Mouse (Mus musculus): ENCODE data around the gene Prkn.
A peak's percentile ranks its signal among the peaks of the same experiment; 100 is the strongest.

Prkn gene

GRCm38 (mm10) chr17:11837121-11837520 lies 996.9 kb downstream of the Prkn start:
- DNase-seq (ENCODE audit: low read depth, low spot score): no peak

GRCm38 (mm10) chr17:11844436-11844835 lies 1004.3 kb downstream of the Prkn start:
- no peak for DNase-seq (ENCODE audit: low read depth, low spot score)

GRCm38 (mm10) chr17:11844989-11845388 lies 1004.8 kb downstream of the Prkn start:
- no peak for DNase-seq (ENCODE audit: low read depth, low spot score)

- no peak for DNase-seq (ENCODE audit: low read depth, low spot score)
Observed at GRCm38 (mm10) chr17:11845506-11845905, 1005.3 kb downstream of the Prkn start.

- no peak for DNase-seq (ENCODE audit: low read depth, low spot score)
Observed at GRCm38 (mm10) chr17:11854571-11854970, 1014.4 kb downstream of the Prkn start.

- no peak for DNase-seq (ENCODE audit: low read depth, low spot score)
Observed at GRCm38 (mm10) chr17:11858772-11859405, 1018.7 kb downstream of the Prkn start.

GRCm38 (mm10) chr17:11861178-11861577 lies 1021.0 kb downstream of the Prkn start:
- no peak for DNase-seq (ENCODE audit: low read depth, low spot score)

- DNase-seq (ENCODE audit: low read depth, low spot score): no peak
Observed at GRCm38 (mm10) chr17:11862360-11862759, 1022.2 kb downstream of the Prkn start.

- DNase-seq (ENCODE audit: low read depth, low spot score): no peak
Observed at GRCm38 (mm10) chr17:11863017-11863416, 1022.8 kb downstream of the Prkn start.

GRCm38 (mm10) chr17:11866231-11866630 lies 1026.0 kb downstream of the Prkn start:
- DNase-seq (ENCODE audit: low read depth, low spot score): no peak

- no peak for DNase-seq (ENCODE audit: low read depth, low spot score)
Observed at GRCm38 (mm10) chr17:11867334-11868095, 1027.3 kb downstream of the Prkn start.

GRCm38 (mm10) chr17:11870546-11870945 lies 1030.4 kb downstream of the Prkn start:
- DNase-seq (ENCODE audit: low read depth, low spot score): no peak

GRCm38 (mm10) chr17:11876240-11876639 lies 1036.1 kb downstream of the Prkn start:
- DNase-seq (ENCODE audit: low read depth, low spot score): no peak

GRCm38 (mm10) chr17:11881110-11881820 lies 1041.1 kb downstream of the Prkn start:
- DNase-seq (ENCODE audit: low read depth, low spot score): no peak

GRCm38 (mm10) chr17:11885601-11886000 lies 1045.4 kb downstream of the Prkn start:
- no peak for DNase-seq (ENCODE audit: low read depth, low spot score)

GRCm38 (mm10) chr17:11886963-11887362 lies 1046.8 kb downstream of the Prkn start:
- DNase-seq (ENCODE audit: low read depth, low spot score): no peak

- no peak for DNase-seq (ENCODE audit: low read depth, low spot score)
Observed at GRCm38 (mm10) chr17:11887591-11888205, 1047.5 kb downstream of the Prkn start.

GRCm38 (mm10) chr17:11888806-11889205 lies 1048.6 kb downstream of the Prkn start:
- DNase-seq (ENCODE audit: low read depth, low spot score): no peak

GRCm38 (mm10) chr17:11900300-11900699 lies 1060.1 kb downstream of the Prkn start:
- DNase-seq (ENCODE audit: low read depth, low spot score): no peak

- no peak for DNase-seq (ENCODE audit: low read depth, low spot score)
Observed at GRCm38 (mm10) chr17:11901731-11902130, 1061.5 kb downstream of the Prkn start.

- peak; percentile 23 for DNase-seq (ENCODE audit: low read depth, low spot score)
Observed at GRCm38 (mm10) chr17:11903001-11903400, 1062.8 kb downstream of the Prkn start.

Measured in mesoderm, embryonic 11.5 days (tissue).